Mouse (Mus musculus): ENCODE data around the gene Slmap.

The Slmap gene

GRCm38 (mm10) chr14:26467974-26468373 is 66.8 kb downstream of the Slmap start:
- DNase-seq (ENCODE audit: low spot score), result no peak

GRCm38 (mm10) chr14:26466544-26467125 is 68.1 kb downstream of the Slmap start:
- DNase-seq (ENCODE audit: low spot score), result no peak

- DNase-seq (ENCODE audit: low spot score), result no peak
Observed at GRCm38 (mm10) chr14:26465898-26466297, 68.8 kb downstream of the Slmap start.

GRCm38 (mm10) chr14:26459516-26459915 is 75.2 kb downstream of the Slmap start:
- no peak for DNase-seq (ENCODE audit: low spot score)

GRCm38 (mm10) chr14:26454851-26455250 is 79.9 kb downstream of the Slmap start:
- DNase-seq (ENCODE audit: low spot score), result no peak

GRCm38 (mm10) chr14:26450036-26450800 is 84.5 kb downstream of the Slmap start:
- no peak for DNase-seq (ENCODE audit: low spot score)

- no peak for DNase-seq (ENCODE audit: low spot score)
Observed at GRCm38 (mm10) chr14:26448581-26448980, 86.2 kb downstream of the Slmap start.

GRCm38 (mm10) chr14:26447223-26447622 is 87.5 kb downstream of the Slmap start:
- DNase-seq (ENCODE audit: low spot score), result no peak

- no peak for DNase-seq (ENCODE audit: low spot score)
Observed at GRCm38 (mm10) chr14:26446538-26446937, 88.2 kb downstream of the Slmap start.

GRCm38 (mm10) chr14:26442534-26442933 is 92.2 kb downstream of the Slmap start:
- DNase-seq (ENCODE audit: low spot score), result no peak

GRCm38 (mm10) chr14:26441041-26441812 is 93.5 kb downstream of the Slmap start:
- no peak for DNase-seq (ENCODE audit: low spot score)

GRCm38 (mm10) chr14:26439996-26440395 is 94.7 kb downstream of the Slmap start:
- DNase-seq (ENCODE audit: low spot score), result no peak

- no peak for DNase-seq (ENCODE audit: low spot score)
Observed at GRCm38 (mm10) chr14:26437771-26438170, 97.0 kb downstream of the Slmap start.

- no peak for DNase-seq (ENCODE audit: low spot score)
Observed at GRCm38 (mm10) chr14:26436304-26436703, 98.4 kb downstream of the Slmap start.

GRCm38 (mm10) chr14:26432320-26432719 is 102.4 kb downstream of the Slmap start:
- DNase-seq (ENCODE audit: low spot score), result no peak

- DNase-seq (ENCODE audit: low spot score), result no peak
Observed at GRCm38 (mm10) chr14:26431919-26432318, 102.8 kb downstream of the Slmap start.

- DNase-seq (ENCODE audit: low spot score), result no peak
Observed at GRCm38 (mm10) chr14:26420231-26420630, 114.5 kb downstream of the Slmap start.

- no peak for DNase-seq (ENCODE audit: low spot score)
Observed at GRCm38 (mm10) chr14:26417956-26418355, 116.8 kb downstream of the Slmap start.

GRCm38 (mm10) chr14:26417088-26417487 is 117.6 kb downstream of the Slmap start:
- DNase-seq (ENCODE audit: low spot score), result no peak

- no peak for DNase-seq (ENCODE audit: low spot score)
Observed at GRCm38 (mm10) chr14:26413581-26413980, 121.2 kb downstream of the Slmap start.

GRCm38 (mm10) chr14:26406746-26407145 is 128.0 kb downstream of the Slmap start:
- DNase-seq (ENCODE audit: low spot score), result no peak

GRCm38 (mm10) chr14:26398508-26399160 is 136.1 kb downstream of the Slmap start:
- no peak for DNase-seq (ENCODE audit: low spot score)

All from urinary bladder, postnatal 10 days (tissue).